Mouse (Mus musculus): ENCODE results near the gene Zfp27.
A peak's percentile ranks its signal among the peaks of the same experiment; 100 is the strongest.
"Not testable (repeated sequence)": the region's sequence is repeated elsewhere in the genome, so short reads cannot be mapped to it uniquely, and the experiment has no call there.

Zfp27 gene

DNA sequence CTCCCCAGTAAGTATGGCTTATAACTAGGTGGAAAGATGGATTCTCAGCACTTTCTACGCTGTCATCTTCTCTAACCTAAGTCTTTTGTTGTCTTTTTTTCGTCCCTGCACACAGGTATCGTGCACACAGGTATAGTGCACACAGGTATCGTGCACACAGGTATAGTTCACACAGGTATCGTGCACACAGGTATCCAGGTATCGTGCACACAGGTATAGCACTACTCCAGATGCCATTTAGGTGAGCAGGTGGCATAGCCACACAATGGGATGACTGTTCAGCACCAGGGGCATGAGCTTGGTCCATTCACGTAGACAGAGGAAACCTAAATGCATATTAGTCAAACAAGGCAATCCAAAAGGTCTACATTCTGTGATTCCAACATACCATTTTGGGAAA, 15.9 kb downstream of the Zfp27 start:
- no peak for DNase-seq (ENCODE audit: low spot score in 2 of 2)

GRCm38 (mm10) chr7:29880916-29881315, 25.5 kb downstream of the Zfp27 start:
- no peak for DNase-seq (ENCODE audit: low spot score in 2 of 2)

DNA sequence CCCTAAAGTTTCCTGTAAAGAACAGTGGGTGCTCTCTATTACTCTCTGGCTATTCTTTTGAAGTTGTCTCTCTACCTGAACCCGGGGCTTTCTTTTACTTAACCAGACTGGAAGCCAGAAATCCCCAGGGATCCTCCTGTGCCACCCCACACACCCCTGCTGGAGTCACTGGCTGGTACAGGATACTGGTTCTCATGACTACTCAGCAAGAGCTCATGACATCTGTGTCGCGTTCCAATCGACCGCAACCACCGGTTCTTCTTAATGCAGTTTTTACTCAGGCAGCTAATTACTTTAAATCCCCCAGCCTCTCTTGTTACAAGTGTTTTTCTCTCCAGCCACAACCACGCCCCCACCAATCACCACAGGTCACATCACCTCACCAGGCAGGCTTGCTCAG, 26.3 kb downstream of the Zfp27 start:
- no peak for DNase-seq (ENCODE audit: low spot score in 2 of 2)

- not testable (repeated sequence) for DNase-seq (ENCODE audit: low spot score in 2 of 2)
These were observed 28.8 kb downstream of the Zfp27 start for GRCm38 (mm10) chr7:29877561-29877960.

DNA sequence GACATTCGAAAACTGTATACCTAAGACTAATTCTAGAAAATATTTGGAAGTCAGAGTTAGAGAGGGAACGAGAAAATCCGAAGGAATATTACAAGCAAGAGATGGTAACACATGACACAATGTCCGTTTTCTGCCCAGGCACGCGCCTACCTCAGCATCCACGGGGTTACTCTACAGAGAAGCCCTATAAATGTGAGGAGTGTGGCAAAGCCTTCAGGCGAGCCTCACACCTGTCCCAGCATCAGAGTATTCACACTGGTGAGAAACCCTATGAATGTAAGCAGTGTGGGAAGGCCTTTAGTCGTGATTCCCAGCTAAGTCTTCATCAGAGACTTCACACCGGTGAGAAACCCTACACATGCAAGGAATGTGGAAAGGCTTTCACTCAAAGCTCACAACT, 32.1 kb downstream of the Zfp27 start:
- DNase-seq (ENCODE audit: low spot score in 2 of 2): no peak

GRCm38 (mm10) chr7:29861660-29862059, 44.7 kb downstream of the Zfp27 start:
- DNase-seq (ENCODE audit: low spot score in 2 of 2): no peak

DNA sequence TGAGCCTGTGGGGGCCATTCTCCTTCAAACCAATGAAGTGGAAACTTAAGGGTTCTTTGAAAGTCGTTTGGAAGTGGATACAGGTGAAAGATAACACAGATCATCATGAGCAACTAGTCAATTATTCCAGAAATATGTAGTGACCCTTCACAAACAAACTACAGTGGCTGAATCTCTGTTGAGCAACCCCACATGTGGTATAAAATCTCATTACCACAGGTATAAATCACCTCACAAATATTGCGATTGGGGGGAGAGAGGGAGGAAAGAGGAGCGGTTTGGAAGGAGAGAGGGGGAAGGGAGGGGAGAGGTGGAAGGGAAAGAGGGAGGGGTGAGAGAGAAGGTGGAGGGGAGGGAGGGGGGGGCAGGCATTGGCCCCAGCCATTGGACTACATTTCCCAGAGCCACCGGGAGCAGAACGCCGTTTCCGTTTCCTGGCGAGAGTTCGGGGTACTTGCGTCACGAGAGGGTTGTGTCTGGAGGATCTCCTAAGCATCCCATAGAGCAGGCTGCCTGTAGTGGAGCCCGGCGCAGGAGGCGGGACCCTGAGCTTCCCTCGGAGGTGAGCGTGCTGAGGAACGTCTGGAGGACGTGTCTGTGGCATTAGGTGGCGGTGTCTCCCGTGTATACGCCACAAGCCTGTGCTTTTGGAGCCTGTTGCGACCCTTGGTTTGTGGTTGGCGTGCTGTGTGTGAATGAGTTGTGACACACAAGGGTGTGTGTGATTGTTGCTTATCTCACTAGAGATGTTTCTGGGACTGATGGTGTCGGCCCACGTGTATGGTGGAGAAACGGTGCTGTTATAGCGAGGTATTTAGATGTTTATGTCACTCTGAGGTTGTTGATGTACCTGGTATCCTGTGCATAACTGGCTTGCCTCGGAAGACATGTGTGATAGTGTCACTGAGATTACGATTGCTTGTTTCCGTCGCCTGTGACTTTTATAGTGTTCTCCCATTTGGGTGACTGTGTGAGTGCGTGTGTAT, 46.5 kb downstream of the Zfp27 start, which contains the start of gene Zfp420:
Gene Zfp420 (plus strand): TSS at position 448 of the 986 bp plus-strand sequence.
- DNase-seq (ENCODE audit: low spot score in 2 of 2): peak; percentile 62 to 87

- DNase-seq (ENCODE audit: low spot score in 2 of 2): peak; percentile 72 to 79
These were observed 53.0 kb downstream of the Zfp27 start, which contains the start of gene Zfp940 for GRCm38 (mm10) chr7:29853219-29853842. TSS of gene Zfp940 (minus strand) at chr7:29853669.

DNA sequence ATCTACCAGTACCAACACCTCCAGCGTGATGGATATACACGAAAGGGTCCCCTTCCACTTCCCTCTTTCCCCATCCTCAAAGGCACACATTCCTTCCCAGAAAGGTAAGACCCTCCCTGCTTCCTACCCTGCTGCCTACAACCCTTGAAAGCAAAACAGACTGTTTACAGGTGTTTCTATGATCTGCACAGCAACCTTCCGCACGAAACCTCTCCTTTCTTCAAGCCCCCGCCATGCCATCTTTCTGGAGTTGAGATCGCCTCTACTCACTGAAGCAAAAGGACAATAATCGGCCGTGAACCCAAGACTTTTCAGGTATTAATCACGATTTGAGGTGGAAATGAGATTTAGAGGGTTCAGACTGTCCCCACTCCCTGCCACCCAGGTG, 53.5 kb downstream of the Zfp27 start:
- no peak for DNase-seq (ENCODE audit: low spot score in 2 of 2)

DNA sequence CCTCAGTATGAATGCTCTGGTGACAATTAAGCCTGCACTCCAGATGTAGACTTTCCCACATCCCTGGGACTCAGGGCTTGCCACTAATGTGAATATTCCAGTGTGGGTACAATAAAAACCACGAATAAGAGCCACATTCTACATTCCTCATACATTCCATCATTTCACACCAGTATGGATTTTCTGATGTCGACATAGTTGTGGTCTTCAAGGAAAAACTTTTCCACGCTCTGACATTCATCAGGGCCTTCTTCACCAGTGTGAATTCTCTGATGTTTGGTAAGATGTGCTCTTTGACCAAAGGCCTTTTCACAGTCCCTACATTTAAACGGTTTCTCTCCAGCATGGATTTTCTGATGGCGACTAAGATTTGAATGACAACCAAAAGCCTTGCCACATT, 61.8 kb downstream of the Zfp27 start:
- DNase-seq (ENCODE audit: low spot score in 2 of 2): no peak

Data from urinary bladder, adult 18-20 months (tissue).